Mouse (Mus musculus) bone marrow, adult 2 months (tissue): ENCODE data around the gene Hscb.

Experiments
- CTCF ChIP-seq: fragments of 200-500 bp; IDR thresholded peaks from 2 replicates; pipeline ENCODE4 v1.5.1; 2011; ENCODE audit warnings: low read length, control low read depth; ENCODE audit not compliant: control insufficient read depth, insufficient read depth
- POLR2A ChIP-seq: fragments of 200-500 bp; IDR thresholded peaks from 2 replicates; pipeline ENCODE4 v1.6.1; 2011; ENCODE audit warnings: low read depth, mild to moderate bottlenecking, control low read depth, low read length, borderline replicate concordance; ENCODE audit not compliant: control insufficient read depth

GRCm38 (mm10) chr5:110824421-110824820, 15.2 kb downstream of the Hscb start:
- TF ChIP-seq CTCF (no peak), POLR2A (no peak)
